Comparison of ENCODE assay signal across 25 mouse cellular contexts in the genomic region with DNA sequence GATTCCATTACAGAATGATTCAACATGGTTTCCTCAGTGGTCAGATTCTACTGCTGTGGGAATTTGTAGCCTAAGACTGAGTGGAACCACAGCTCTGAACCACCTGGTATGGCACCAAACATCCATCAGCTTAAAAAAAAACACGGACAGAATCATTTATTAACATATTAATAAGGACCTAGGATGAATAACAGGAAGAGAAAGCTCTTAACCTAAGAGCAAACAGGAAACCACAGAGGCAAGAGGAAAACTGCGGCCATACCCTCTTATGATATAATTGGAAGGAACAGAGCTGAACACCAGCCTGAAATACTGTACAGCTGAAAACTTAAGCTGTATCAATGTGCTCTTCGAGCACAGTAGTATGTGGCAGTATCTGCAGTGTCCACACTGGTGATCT.
"Had no signal": no experiment of that assay in that cellular context is flagged by ENCODE, and none has a peak within 500 bp of the region (broad histone marks: within the 10 kb centered on the region; RNA-seq: fewer than 3 reads in every experiment).

No protein-coding gene starts in this region.

- H3K27me3 ChIP-seq: heart, embryonic 13.5 days; heart, embryonic 15.5 days; hindbrain, embryonic 13.5 days; hindbrain, embryonic 15.5 days; kidney, embryonic 15.5 days; limb, embryonic 12.5 days; liver, embryonic 13.5 days; liver, embryonic 15.5 days had no signal

- H3K4me3 ChIP-seq: heart, adult 2 months; heart, embryonic 13.5 days; heart, embryonic 15.5 days; hindbrain, embryonic 13.5 days; hindbrain, embryonic 15.5 days; kidney, embryonic 15.5 days; left cerebral cortex, adult 2 months; limb, embryonic 10.5 days; limb, embryonic 12.5 days; liver, embryonic 13.5 days; liver, embryonic 15.5 days had no signal

- H3K9ac ChIP-seq: heart, embryonic 13.5 days; heart, embryonic 15.5 days; hindbrain, embryonic 13.5 days; hindbrain, embryonic 15.5 days; kidney, embryonic 15.5 days; limb, embryonic 12.5 days; liver, embryonic 13.5 days; liver, embryonic 15.5 days; liver, postnatal 0 days had no signal

- ATAC-seq: hindbrain, postnatal 0 days; intestine, embryonic 16.5 days; liver, postnatal 0 days had no signal

- H3K9me3 ChIP-seq: liver, embryonic 15.5 days had no signal

- H3K4me1 ChIP-seq: heart, embryonic 13.5 days; heart, embryonic 15.5 days; hindbrain, embryonic 13.5 days; hindbrain, embryonic 15.5 days; kidney, embryonic 15.5 days; limb, embryonic 10.5 days; limb, embryonic 12.5 days; liver, embryonic 13.5 days; liver, embryonic 15.5 days had no signal

- H3K36me3 ChIP-seq: heart, embryonic 13.5 days; heart, embryonic 15.5 days; hindbrain, embryonic 13.5 days; hindbrain, embryonic 15.5 days; kidney, embryonic 15.5 days; limb, embryonic 10.5 days; limb, embryonic 12.5 days; liver, embryonic 13.5 days; liver, embryonic 15.5 days had no signal

- DNase-seq: gastrocnemius, postnatal 14 days; gastrocnemius, postnatal 36 days; heart, adult 11 months; heart, adult 2 months; heart, postnatal 4 days; kidney, adult 11 months; kidney, adult 9 months; kidney, postnatal 14 days; kidney, postnatal 36 days; layer of hippocampus, adult 9-11 months; liver; liver, embryonic 13.5 days; liver, postnatal 0 days had no signal

- H3K27ac ChIP-seq: heart, adult 2 months; heart, embryonic 13.5 days; heart, embryonic 15.5 days; hindbrain, embryonic 13.5 days; hindbrain, embryonic 15.5 days; hindbrain, postnatal 0 days; kidney, embryonic 15.5 days; kidney, postnatal 0 days; left cerebral cortex, adult 2 months; limb, embryonic 10.5 days; limb, embryonic 12.5 days; liver, embryonic 13.5 days; liver, embryonic 15.5 days had no signal
